Comparison of ENCODE assay signal across 9 mouse cellular contexts in genomic region chr4:41286420-41286819, GRCm38 (mm10). TPM values are rescaled to one million over a fixed set of nuclear protein-coding genes. Genes with fewer than 3 reads are reported as not detected.
DNase-seq lines count a peak whose midpoint lies in the region; ATAC-seq and TF ChIP-seq lines count a peak whose summit lies in the region.
"Had no signal": no experiment of that assay in that cellular context is flagged by ENCODE, and none has a peak within 500 bp of the region (broad histone marks: within the 10 kb centered on the region; RNA-seq: fewer than 3 reads in every experiment).

No protein-coding gene starts in this region.

- 31% methylated on average over 3 of the region's 3 CpGs for WGBS in kidney, embryonic 14.5 days
- 15% methylated on average over 3 of the region's 3 CpGs for WGBS in lung, embryonic 14.5 days

- H3K9me3 ChIP-seq in kidney, embryonic 14.5 days (ENCODE audit: control insufficient read depth, low read length), result no peaks in the 10 kb centered on the region
- no peaks in the 10 kb centered on the region for H3K9me3 ChIP-seq in lung, embryonic 14.5 days (ENCODE audit: low read depth, low read length)

- H3K4me3 ChIP-seq in kidney, embryonic 14.5 days (ENCODE audit: low read length), result no peak overlapping the region
- H3K4me3 ChIP-seq in lung, embryonic 14.5 days (ENCODE audit: low read depth, low read length), result no peak overlapping the region

- TF ChIP-seq CTCF in lung, embryonic 14.5 days (IDR thresholded peaks at IDR 0.05; ENCODE audit: low read depth), result peak; percentile 74

- no peaks in the 10 kb centered on the region for H3K27me3 ChIP-seq in kidney, embryonic 14.5 days (ENCODE audit: control insufficient read depth, insufficient read depth, low read length)
- H3K27me3 ChIP-seq in lung, embryonic 14.5 days (ENCODE audit: insufficient read depth, low read length), result no peaks in the 10 kb centered on the region

- H3K9ac ChIP-seq in kidney, embryonic 14.5 days (ENCODE audit: low read depth, low read length), result no peak overlapping the region
- H3K9ac ChIP-seq in lung, embryonic 14.5 days, result no peak overlapping the region

- no peaks in the 10 kb centered on the region for H3K4me1 ChIP-seq in kidney, embryonic 14.5 days (ENCODE audit: control insufficient read depth, insufficient read depth, low read length)
- H3K4me1 ChIP-seq in lung, embryonic 14.5 days (ENCODE audit: insufficient read depth), result no peaks in the 10 kb centered on the region

- DNase-seq in adrenal gland, adult 2 months, result peak; percentile 45
- DNase-seq in adrenal gland, postnatal 4 days (ENCODE audit: low spot score in 2 of 2), result no peak
- no peak for DNase-seq in kidney, adult 18-20 months
- DNase-seq in embryo, embryonic 10.5 days (ENCODE audit: low spot score), result peak; percentile 75
- peak; percentile 81 for DNase-seq in lung, embryonic 14.5 days
- no peak for DNase-seq in ovary, postnatal 10 days (ENCODE audit: low spot score)

- ATAC-seq in kidney, embryonic 14.5 days (ENCODE audit: low FRiP score, low TSS enrichment), result peak; percentile 67; the same call in 1 of the 2 replicates
- ATAC-seq in CD4-positive, CD25-positive, alpha-beta regulatory T cell, adult 4 months, result peak; percentile 62
- ATAC-seq in lung, embryonic 14.5 days (ENCODE audit: insufficient read depth), result no peak

- no peak overlapping the region for H3K27ac ChIP-seq in kidney, embryonic 14.5 days (ENCODE audit: low read depth, low read length)
- H3K27ac ChIP-seq in lung, embryonic 14.5 days (ENCODE audit: low read depth), result no peak overlapping the region
- H3K27ac ChIP-seq: macrophage had no signal

- no peak overlapping the region for H3K4me2 ChIP-seq in kidney, embryonic 14.5 days (replicated peaks; ENCODE audit: low read depth, low read length)
- H3K4me2 ChIP-seq in lung, embryonic 14.5 days, result no peak overlapping the region

- peaks cover 13% of the 10 kb centered on the region for H3K36me3 ChIP-seq in kidney, embryonic 14.5 days (ENCODE audit: control insufficient read depth, insufficient read depth, low read length)
- H3K36me3 ChIP-seq in lung, embryonic 14.5 days (ENCODE audit: insufficient read depth), result peaks cover 15% of the 10 kb centered on the region

RNA-seq across cellular contexts. Expression of gene Ubap2, which starts 11.5 kb away (rescaled TPM):
- total RNA-seq in adrenal gland, adult 2 months (2021), result 10 to 100 TPM; 34.4 to 42.4 TPM
- polyA plus RNA-seq in adrenal gland, adult 2 months (2012; rRNA removed), result 206 and 245 TPM in 2 replicates
- total RNA-seq in adrenal gland, postnatal 4 days (2021), result 10 to 100 TPM; 53.6 to 67.0 TPM
- 37.2 and 65.5 TPM in 2 replicates for polyA plus RNA-seq in kidney, embryonic 14.5 days (2014; fragmentation: Nextera tagmentation; extraction: Ambion mirVana)
- polyA plus RNA-seq in CD4-positive, CD25-positive, alpha-beta regulatory T cell, adult 4 months (2017; shearing (Covaris generic)), result 10 to 100 TPM; 16.0 to 19.6 TPM
- 60.8 and 72.0 TPM in 2 replicates for polyA plus RNA-seq in lung, embryonic 14.5 days (2014; fragmentation: Nextera tagmentation; extraction: Ambion mirVana)

RNA-seq across cellular contexts. Expression of gene Dcaf12, which starts 28.3 kb away (rescaled TPM):
- 10 to 100 TPM; 44.5 to 49.4 TPM for total RNA-seq in adrenal gland, adult 2 months (2021)
- polyA plus RNA-seq in adrenal gland, adult 2 months (2012; rRNA removed), result 22.1 and 26.0 TPM in 2 replicates
- 10 to 100 TPM; 64.3 to 64.9 TPM for total RNA-seq in adrenal gland, postnatal 4 days (2021)
- 36.6 and 53.0 TPM in 2 replicates for polyA plus RNA-seq in kidney, embryonic 14.5 days (2014; fragmentation: Nextera tagmentation; extraction: Ambion mirVana)
- 10 to 100 TPM; 27.5 to 30.8 TPM for polyA plus RNA-seq in CD4-positive, CD25-positive, alpha-beta regulatory T cell, adult 4 months (2017; shearing (Covaris generic))
- 47.1 and 53.5 TPM in 2 replicates for polyA plus RNA-seq in lung, embryonic 14.5 days (2014; fragmentation: Nextera tagmentation; extraction: Ambion mirVana)

Comparison
In these comparisons a context has a peak if more than half of its experiments do, and no peak if none do; other contexts are left out.
1. DNase-seq: peak in adrenal gland, adult 2 months (single experiment), embryo, embryonic 10.5 days (single experiment) and lung, embryonic 14.5 days (single experiment); none in adrenal gland, postnatal 4 days (0 of 2), kidney, adult 18-20 months (single experiment) and ovary, postnatal 10 days (single experiment).